Mouse (Mus musculus) effector memory CD4-positive, alpha-beta T cell, adult 5 months (primary cell): ENCODE measurements around the gene Piwil1. TPM values are rescaled to one million over a fixed set of nuclear protein-coding genes. Genes with fewer than 3 reads are reported as not detected.

ENCODE experiments used
- polyA plus RNA-seq: library from polyadenylated mRNA; unstranded; fragments of 100-300 nt; shearing (Covaris generic); gene quantifications from one replicate; pipeline ENCODE4 v1.2.1, GENCODE M21; 2017

Piwil1 gene
- polyA plus RNA-seq: 0.15 TPM

GRCm38 (mm10) chr5:128702224-128702623, at the start of gene Piwil1:
TSS of gene Piwil1 (plus strand) at chr5:128702524.

Other genes starting within 250 kb of the Piwil1 start
- gene Fzd10, start 101.7 kb upstream of the Piwil1 start, polyA plus RNA-seq: 0.30 TPM